Mouse (Mus musculus) heart, adult 2 months (tissue): ENCODE data around the gene Crybg2. TPM values are rescaled to one million over a fixed set of nuclear protein-coding genes. Genes with fewer than 3 reads are reported as not detected.

Experiments
- DNase-seq, 2 experiments: peaks; one replicate each; pipeline ENCODE4 v3.0.0; 2021
- H3K27ac ChIP-seq: fragments of 200-600 bp; 2 replicates; pipeline ENCODE4 v1.8.1; 2022
- H3K27me3 ChIP-seq: fragments of 200-500 bp; 2 replicates; pipeline ENCODE4 v1.6.1; 2012; ENCODE audit warnings: mild to moderate bottlenecking, low read length, inconsistent platforms, mixed read lengths; ENCODE audit not compliant: control insufficient read depth, insufficient read depth
- H3K36me3 ChIP-seq: fragments of 200-500 bp; 2 replicates; pipeline ENCODE4 v1.6.1; 2012; ENCODE audit warnings: low read length, inconsistent platforms; ENCODE audit not compliant: control insufficient read depth, insufficient read depth
- H3K4me1 ChIP-seq: fragments of 200-500 bp; 2 replicates; pipeline ENCODE4 v1.6.1; 2011; ENCODE audit warnings: low read length; ENCODE audit not compliant: control insufficient read depth, insufficient read depth
- H3K4me3 ChIP-seq: fragments of 200-600 bp; 2 replicates; pipeline ENCODE4 v1.8.1; 2022
- H3K79me2 ChIP-seq: fragments of 200-500 bp; replicated peaks from 2 replicates; pipeline ENCODE4 v1.6.1; 2012; ENCODE audit warnings: mild to moderate bottlenecking, inconsistent platforms, low read length, moderate library complexity, mixed read lengths; ENCODE audit not compliant: control insufficient read depth, insufficient read depth
- H3K9ac ChIP-seq: fragments of 200-500 bp; 2 replicates; pipeline ENCODE4 v1.6.1; 2012; ENCODE audit warnings: low read depth, mild to moderate bottlenecking, control low read depth, inconsistent platforms, low read length, mixed read lengths
- CTCF ChIP-seq: fragments of 200-600 bp; IDR thresholded peaks from 2 replicates; pipeline ENCODE4 v1.8.1; 2022; ENCODE audit warnings: antibody characterized with exemption, mild to moderate bottlenecking, moderate library complexity
- EP300 ChIP-seq: fragments of 200-500 bp; IDR thresholded peaks from 2 replicates; pipeline ENCODE4 v1.6.1; 2011; ENCODE audit warnings: low read depth, low read length, control low read depth; ENCODE audit not compliant: insufficient read depth
- POLR2A ChIP-seq: fragments of 200-500 bp; IDR thresholded peaks from 2 replicates; pipeline ENCODE4 v1.6.1; 2011; ENCODE audit warnings: mild to moderate bottlenecking, low read depth, low read length, control low read depth; ENCODE audit not compliant: insufficient read depth
- WGBS: fragments of 180-500 bp; shearing (Covaris S2); methylation state at CpG from one replicate; pipeline ENCODE4 v1.1.7; 2018; 5-methylcytosine and 5-hydroxymethylcytosine counted together
- intact Hi-C: fragments of 180-260 bp; cut with DNase I; formaldehyde crosslinking; loops from one replicate; pipeline ENCODE4 v1.15.1; 2025
- polyA plus RNA-seq: library from polyadenylated mRNA; depleted of rRNA; stranded (reverse); fragments of >200 nt; gene quantifications from 2 replicates; pipeline ENCODE4 v1.2.3, GENCODE M21; 2012
- total RNA-seq, 2 experiments: library from RNA; stranded (reverse); gene quantifications; 2 replicates each; pipeline ENCODE4 v1.2.3; 2021

The Crybg2 gene
- total and polyA plus RNA-seq, 3 experiments = 0.49 TPM; not detected in 2

- 64% methylated on average over 8 of the region's 8 CpGs for WGBS
- no peaks in the 10 kb centered on the region for H3K4me1 ChIP-seq
- no peaks in the 10 kb centered on the region for H3K79me2 ChIP-seq
- no peaks in the 10 kb centered on the region for H3K36me3 ChIP-seq
- H3K9ac ChIP-seq = no peak overlapping the region
- TF ChIP-seq POLR2A (no peak), CTCF (no peak), EP300 (no peak)
- no peaks in the 10 kb centered on the region; the same call in 1 of the 2 replicates for H3K27me3 ChIP-seq
- no peak for DNase-seq
- no peak overlapping the region for H3K4me3 ChIP-seq
- H3K27ac ChIP-seq = no peak overlapping the region
- intact Hi-C loops = no loop called here
Observed at GRCm38 (mm10) chr4:134062561-134062960, 1.9 kb downstream of the Crybg2 start.

GRCm38 (mm10) chr4:134065431-134066004 lies 4.9 kb downstream of the Crybg2 start:
- H3K27ac ChIP-seq = no peak overlapping the region
- no peaks in the 10 kb centered on the region; the same call in 1 of the 2 replicates for H3K27me3 ChIP-seq
- TF ChIP-seq POLR2A (no peak), CTCF (no peak), EP300 (no peak)
- DNase-seq = no peak
- intact Hi-C loops = no loop called here
- H3K4me1 ChIP-seq = no peaks in the 10 kb centered on the region
- H3K4me3 ChIP-seq = no peak overlapping the region
- H3K9ac ChIP-seq = no peak overlapping the region
- no peaks in the 10 kb centered on the region for H3K36me3 ChIP-seq
- WGBS = 31% methylated on average over 23 of the region's 23 CpGs
- no peaks in the 10 kb centered on the region for H3K79me2 ChIP-seq

GRCm38 (mm10) chr4:134067383-134067782 lies 6.8 kb downstream of the Crybg2 start:
- Histone ChIP-seq H3K4me1 (no peaks in the 10 kb centered on the region), H3K27me3 (no peaks in the 10 kb centered on the region; the same call in 1 of the 2 replicates), H3K79me2 (no peaks in the 10 kb centered on the region), H3K4me3 (no peak overlapping the region), H3K9ac (no peak overlapping the region), H3K27ac (no peak overlapping the region), H3K36me3 (no peaks in the 10 kb centered on the region)
- intact Hi-C loops = no loop called here
- no peak for DNase-seq
- WGBS = 91% methylated on average over 8 of the region's 8 CpGs
- TF ChIP-seq EP300 = no peak
- no peak for TF ChIP-seq CTCF
- no peak for TF ChIP-seq POLR2A

- Histone ChIP-seq H3K36me3 (no peaks in the 10 kb centered on the region), H3K4me1 (no peaks in the 10 kb centered on the region), H3K4me3 (no peak overlapping the region), H3K9ac (no peak overlapping the region), H3K27me3 (no peaks in the 10 kb centered on the region; the same call in 1 of the 2 replicates), H3K79me2 (no peaks in the 10 kb centered on the region), H3K27ac (no peak overlapping the region)
- no peak for DNase-seq
- no peak for TF ChIP-seq CTCF
- TF ChIP-seq EP300 = no peak
- TF ChIP-seq POLR2A = no peak
- 82% methylated on average over 7 of the region's 7 CpGs for WGBS
- intact Hi-C loops = no loop called here
Observed at GRCm38 (mm10) chr4:134067833-134068544, 7.4 kb downstream of the Crybg2 start.

DNA sequence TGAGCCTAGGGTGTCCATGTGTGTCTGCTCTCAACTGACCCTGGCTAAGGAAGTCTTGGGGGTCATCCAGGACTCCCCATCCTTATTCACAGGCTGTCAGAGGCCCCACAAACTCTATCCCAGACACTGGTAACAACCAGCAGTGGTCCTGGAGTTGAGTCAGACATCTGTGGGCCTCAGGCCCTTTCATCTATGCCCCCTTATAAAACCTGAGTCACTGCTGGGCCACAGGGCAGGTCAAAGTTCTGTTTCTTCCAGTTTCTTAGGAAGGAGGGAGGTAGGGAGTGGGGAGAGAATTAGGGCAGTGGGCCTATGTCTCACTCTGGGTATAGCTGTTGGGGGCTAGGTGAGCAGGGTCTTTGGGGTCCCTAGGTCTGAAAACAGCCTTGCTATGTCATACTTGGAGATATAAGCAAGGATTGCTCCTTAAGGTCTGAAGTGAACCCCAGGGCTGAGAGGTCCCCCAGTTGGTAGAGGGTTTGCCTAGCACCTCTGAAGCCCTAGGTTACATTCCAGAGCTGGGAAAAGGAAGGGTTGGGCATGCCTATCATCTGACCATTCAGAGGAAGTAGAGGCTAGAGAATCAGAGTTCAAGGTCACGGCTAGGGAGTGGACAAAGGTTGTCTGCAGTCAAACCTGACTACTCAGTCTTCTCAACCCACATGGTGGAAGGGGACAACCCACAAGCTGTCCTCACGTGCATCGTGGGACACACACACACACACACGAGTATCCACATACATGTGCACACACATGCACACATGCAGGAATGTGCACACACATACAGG lies 8.4 kb downstream of the Crybg2 start:
- H3K4me1 ChIP-seq = no peaks in the 10 kb centered on the region
- DNase-seq = no peak
- TF ChIP-seq CTCF (no peak), POLR2A (no peak), EP300 (no peak)
- 81% methylated on average over 4 of the region's 4 CpGs for WGBS
- H3K4me3 ChIP-seq = no peak overlapping the region
- H3K36me3 ChIP-seq = no peaks in the 10 kb centered on the region
- no peaks in the 10 kb centered on the region; the same call in 1 of the 2 replicates for H3K27me3 ChIP-seq
- H3K79me2 ChIP-seq = no peaks in the 10 kb centered on the region
- no peak overlapping the region for H3K27ac ChIP-seq
- intact Hi-C loops = no loop called here
- no peak overlapping the region for H3K9ac ChIP-seq
